Mouse (Mus musculus): Measurements from ENCODE around the gene Gm13695.
"Not testable (repeated sequence)": the region's sequence is repeated elsewhere in the genome, so short reads cannot be mapped to it uniquely, and the experiment has no call there.

Gm13695 gene

DNA sequence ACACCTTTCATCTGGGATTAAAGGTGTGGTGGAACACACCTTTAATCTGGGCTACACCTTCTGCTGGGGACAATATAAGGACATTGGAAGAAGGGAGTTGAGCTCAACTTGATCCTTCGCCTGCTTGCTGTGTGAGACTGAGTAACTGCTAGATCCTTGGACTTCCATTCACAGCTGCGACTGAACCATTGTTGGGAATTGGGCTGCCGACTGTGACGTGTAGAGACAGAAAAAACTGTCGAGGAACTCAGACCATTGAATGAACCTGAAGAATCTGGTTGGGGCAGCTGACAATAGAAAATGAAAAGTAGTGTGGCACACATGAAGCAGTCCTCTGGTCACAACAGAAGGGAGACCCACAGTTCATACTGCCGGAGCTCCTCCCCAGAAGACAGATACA, at the start of gene Gm13695:
Gene Gm13695, plus strand, starts transcription at position 301 of the 400 bp plus-strand sequence.
- DNase-seq (ENCODE audit: low spot score), result not testable (repeated sequence)

DNA sequence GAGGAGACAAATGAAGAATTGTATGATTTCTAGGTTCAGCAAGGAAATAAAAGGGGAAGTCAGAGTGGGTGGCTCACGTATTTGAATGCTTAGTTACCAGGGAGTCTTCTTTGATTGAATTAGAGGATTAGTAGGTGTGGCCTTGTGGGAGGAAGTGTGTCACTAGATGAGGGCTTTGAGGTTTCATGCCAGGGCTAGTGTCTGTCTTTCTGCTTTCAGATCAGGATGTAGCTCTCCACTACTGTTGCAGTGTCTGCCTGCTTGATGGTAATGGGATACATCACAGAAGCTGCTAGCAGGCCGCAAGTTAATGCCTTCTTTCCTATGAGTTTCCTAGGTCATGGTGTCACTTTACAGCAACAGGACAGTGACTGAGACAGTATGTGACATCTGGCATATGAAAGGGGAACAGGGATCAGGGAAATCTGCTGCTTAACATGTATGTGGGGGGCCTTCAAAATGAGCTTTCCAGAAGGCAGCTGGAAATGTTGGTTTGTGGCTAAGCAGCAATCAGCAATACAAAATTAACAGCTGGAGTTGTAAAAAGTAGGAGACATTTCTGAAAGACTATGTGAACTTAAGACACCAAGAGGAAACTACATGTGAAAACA, 37.5 kb upstream of the Gm13695 start:
- DNase-seq (ENCODE audit: low spot score), result no peak

- peak; percentile 91 for DNase-seq (ENCODE audit: low spot score)
Measured at GRCm38 (mm10) chr2:83940931-83941361, 26.2 kb upstream of the Gm13695 start, which contains the start of gene Zswim2. TSS of gene Zswim2 (minus strand) at chr2:83941228.

GRCm38 (mm10) chr2:83941378-83941777, 25.7 kb upstream of the Gm13695 start:
- DNase-seq (ENCODE audit: low spot score), result no peak

DNA sequence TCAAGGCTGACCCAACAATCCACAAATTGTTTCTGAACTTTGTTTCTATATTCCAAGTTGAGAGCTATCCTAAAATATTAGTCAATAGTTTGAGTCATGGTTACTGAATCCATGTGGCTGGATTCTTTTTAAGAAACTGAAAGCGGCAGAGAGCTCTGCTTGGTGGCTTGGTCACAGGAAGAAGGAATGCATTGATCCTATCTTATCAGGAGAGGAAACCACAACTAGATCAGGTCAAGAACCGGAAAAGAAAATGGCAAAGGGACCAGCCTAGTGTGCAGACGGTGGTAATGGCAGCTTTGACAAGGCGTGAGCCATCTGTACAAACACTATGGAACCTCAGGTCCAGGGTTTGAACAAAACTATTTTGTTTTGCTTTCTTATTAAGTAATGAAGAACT, 25.3 kb upstream of the Gm13695 start:
- no peak for DNase-seq (ENCODE audit: low spot score)

DNA sequence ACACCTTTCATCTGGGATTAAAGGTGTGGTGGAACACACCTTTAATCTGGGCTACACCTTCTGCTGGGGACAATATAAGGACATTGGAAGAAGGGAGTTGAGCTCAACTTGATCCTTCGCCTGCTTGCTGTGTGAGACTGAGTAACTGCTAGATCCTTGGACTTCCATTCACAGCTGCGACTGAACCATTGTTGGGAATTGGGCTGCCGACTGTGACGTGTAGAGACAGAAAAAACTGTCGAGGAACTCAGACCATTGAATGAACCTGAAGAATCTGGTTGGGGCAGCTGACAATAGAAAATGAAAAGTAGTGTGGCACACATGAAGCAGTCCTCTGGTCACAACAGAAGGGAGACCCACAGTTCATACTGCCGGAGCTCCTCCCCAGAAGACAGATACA, 11.7 kb upstream of the Gm13695 start, which contains the start of gene Gm13698:
Gene Gm13698, plus strand, starts transcription at position 301 of the 400 bp plus-strand sequence.
- not testable (repeated sequence) for DNase-seq (ENCODE audit: low spot score)

DNA sequence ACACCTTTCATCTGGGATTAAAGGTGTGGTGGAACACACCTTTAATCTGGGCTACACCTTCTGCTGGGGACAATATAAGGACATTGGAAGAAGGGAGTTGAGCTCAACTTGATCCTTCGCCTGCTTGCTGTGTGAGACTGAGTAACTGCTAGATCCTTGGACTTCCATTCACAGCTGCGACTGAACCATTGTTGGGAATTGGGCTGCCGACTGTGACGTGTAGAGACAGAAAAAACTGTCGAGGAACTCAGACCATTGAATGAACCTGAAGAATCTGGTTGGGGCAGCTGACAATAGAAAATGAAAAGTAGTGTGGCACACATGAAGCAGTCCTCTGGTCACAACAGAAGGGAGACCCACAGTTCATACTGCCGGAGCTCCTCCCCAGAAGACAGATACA, 5.9 kb upstream of the Gm13695 start, which contains the start of gene Gm13693:
Gene Gm13693, plus strand, starts transcription at position 301 of the 400 bp plus-strand sequence.
- not testable (repeated sequence) for DNase-seq (ENCODE audit: low spot score)

DNA sequence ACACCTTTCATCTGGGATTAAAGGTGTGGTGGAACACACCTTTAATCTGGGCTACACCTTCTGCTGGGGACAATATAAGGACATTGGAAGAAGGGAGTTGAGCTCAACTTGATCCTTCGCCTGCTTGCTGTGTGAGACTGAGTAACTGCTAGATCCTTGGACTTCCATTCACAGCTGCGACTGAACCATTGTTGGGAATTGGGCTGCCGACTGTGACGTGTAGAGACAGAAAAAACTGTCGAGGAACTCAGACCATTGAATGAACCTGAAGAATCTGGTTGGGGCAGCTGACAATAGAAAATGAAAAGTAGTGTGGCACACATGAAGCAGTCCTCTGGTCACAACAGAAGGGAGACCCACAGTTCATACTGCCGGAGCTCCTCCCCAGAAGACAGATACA, 5.7 kb downstream of the Gm13695 start, which contains the start of gene Gm13696:
Gene Gm13696, plus strand, starts transcription at position 301 of the 400 bp plus-strand sequence.
- not testable (repeated sequence) for DNase-seq (ENCODE audit: low spot score)

GRCm38 (mm10) chr2:83978633-83979032, 11.5 kb downstream of the Gm13695 start, which contains the start of gene Gm13694:
TSS of gene Gm13694 (plus strand) at chr2:83978933.
- DNase-seq (ENCODE audit: low spot score), result not testable (repeated sequence)

GRCm38 (mm10) chr2:83984443-83984842, 17.3 kb downstream of the Gm13695 start, which contains the start of gene Gm13697:
TSS of gene Gm13697 (plus strand) at chr2:83984743.
- not testable (repeated sequence) for DNase-seq (ENCODE audit: low spot score)

DNA sequence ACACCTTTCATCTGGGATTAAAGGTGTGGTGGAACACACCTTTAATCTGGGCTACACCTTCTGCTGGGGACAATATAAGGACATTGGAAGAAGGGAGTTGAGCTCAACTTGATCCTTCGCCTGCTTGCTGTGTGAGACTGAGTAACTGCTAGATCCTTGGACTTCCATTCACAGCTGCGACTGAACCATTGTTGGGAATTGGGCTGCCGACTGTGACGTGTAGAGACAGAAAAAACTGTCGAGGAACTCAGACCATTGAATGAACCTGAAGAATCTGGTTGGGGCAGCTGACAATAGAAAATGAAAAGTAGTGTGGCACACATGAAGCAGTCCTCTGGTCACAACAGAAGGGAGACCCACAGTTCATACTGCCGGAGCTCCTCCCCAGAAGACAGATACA, 23.1 kb downstream of the Gm13695 start, which contains the start of gene Gm13691:
Gene Gm13691, plus strand, starts transcription at position 301 of the 400 bp plus-strand sequence.
- DNase-seq (ENCODE audit: low spot score), result not testable (repeated sequence)

GRCm38 (mm10) chr2:83993639-83994255, 26.6 kb downstream of the Gm13695 start:
- not testable (repeated sequence) for DNase-seq (ENCODE audit: low spot score)

DNA sequence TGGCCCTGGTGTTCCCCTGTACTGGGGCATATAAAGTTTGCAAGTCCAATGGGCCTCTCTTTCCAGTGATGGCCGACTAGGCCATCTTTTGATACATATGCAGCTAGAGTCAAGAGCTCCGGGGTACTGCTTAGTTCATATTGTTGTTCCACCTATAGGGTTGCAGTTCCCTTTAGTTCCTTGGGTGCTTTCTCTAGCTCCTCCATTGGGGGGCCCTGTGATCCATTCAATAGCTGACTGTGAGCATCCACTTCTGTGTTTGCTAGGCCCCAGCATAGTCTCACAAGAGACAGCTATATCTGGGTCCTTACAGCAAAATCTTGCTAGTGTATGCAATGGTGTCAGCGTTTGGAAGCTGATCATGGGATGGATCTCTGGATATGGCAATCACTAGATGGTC, 27.4 kb downstream of the Gm13695 start:
- not testable (repeated sequence) for DNase-seq (ENCODE audit: low spot score)

- no peak for DNase-seq (ENCODE audit: low spot score)
Measured at GRCm38 (mm10) chr2:84008913-84009312, 41.8 kb downstream of the Gm13695 start.

DNA sequence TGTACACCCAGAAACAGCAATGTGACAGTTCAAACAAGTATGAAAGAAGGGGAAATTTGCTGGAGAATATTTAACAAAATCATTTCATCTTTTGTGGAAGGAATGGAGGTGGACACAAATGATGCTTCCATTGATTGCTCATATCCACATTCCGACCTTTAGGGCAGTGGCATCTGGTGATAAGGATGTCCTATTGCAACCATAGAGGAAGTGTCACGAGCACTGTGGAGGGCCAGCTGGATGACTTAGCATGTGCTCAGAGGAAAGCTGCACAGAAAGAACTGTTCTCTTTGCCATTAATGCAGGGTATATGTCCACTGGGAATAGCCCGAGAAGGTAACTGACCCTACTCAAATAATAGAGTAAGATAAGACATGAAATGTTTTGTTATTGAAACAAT, 42.7 kb downstream of the Gm13695 start:
- DNase-seq (ENCODE audit: low spot score), result no peak

- DNase-seq (ENCODE audit: low spot score), result no peak
Measured at GRCm38 (mm10) chr2:84014572-84014971, 47.5 kb downstream of the Gm13695 start.

DNA sequence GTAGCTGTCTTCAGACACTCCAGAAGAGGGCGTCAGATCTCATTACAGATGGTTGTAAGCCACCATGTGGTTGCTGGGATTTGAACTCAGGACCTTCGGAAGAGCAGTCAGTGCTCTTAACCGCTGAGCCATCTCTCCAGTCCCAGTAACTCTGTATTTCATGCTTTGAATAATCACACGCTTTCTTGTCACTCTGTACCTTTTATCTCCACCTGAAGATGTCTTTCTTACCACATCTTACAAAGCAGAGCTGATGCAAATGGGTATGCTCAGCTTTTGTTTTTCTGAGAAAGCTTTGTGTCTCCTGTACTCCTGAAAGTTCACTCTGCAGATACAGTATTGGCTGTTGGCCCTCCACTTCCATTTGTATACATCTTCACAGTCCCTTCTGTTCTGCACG, 49.2 kb downstream of the Gm13695 start:
- DNase-seq (ENCODE audit: low spot score), result not testable (repeated sequence)

- DNase-seq (ENCODE audit: low spot score), result no peak
Measured at GRCm38 (mm10) chr2:84018330-84018729, 51.2 kb downstream of the Gm13695 start.
